Mouse (Mus musculus) testis, postnatal 14 days (tissue): Measurements from ENCODE around the gene Tmem82.

Source experiments
- DNase-seq: peaks from one replicate; pipeline ENCODE4 v3.0.0; 2021; ENCODE audit warnings: low spot score

Tmem82 gene

DNA sequence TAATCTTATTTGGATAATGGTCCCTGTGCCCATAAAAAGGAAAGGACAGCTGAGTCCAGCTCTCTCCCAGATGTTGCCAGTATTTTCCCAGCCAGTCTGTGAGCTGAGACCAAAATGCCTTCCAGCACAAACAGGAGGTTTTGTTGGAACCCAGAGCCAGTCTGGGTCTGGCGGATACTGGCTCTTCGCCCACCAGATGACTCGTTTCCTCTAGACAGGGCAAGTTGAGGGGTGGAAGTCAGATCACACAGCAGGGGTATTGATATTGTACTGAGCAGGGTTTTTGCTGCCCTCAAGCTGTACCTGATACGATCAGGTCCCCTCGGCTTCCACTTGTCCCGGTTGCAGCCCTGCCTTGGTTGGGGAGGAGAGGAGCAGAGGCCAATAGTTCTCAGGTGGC, 8.9 kb downstream of the Tmem82 start:
- no peak for DNase-seq

DNA sequence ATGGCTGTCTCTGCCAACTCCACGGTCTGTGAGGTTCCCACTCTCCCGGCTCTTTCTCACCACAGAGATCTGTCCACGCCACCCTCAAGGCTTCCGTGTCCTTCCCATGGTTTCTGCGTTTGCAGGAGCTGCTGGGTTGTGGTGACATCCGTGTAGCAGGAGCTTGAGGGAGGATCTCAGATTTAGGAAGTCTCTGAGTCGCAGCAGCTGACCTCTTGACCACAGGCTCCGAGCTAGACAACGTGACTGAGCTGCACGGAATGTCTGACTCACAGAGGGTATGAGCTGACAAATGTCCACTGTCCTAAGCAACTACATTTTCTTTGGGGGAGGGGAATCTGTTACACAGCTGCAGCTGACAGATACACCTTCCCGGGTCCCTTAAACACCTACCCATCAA, 12.6 kb downstream of the Tmem82 start, which contains the start of gene Fblim1:
Gene Fblim1 (minus strand): TSS at position 236 of the 400 bp plus-strand sequence.
- DNase-seq = no peak

DNA sequence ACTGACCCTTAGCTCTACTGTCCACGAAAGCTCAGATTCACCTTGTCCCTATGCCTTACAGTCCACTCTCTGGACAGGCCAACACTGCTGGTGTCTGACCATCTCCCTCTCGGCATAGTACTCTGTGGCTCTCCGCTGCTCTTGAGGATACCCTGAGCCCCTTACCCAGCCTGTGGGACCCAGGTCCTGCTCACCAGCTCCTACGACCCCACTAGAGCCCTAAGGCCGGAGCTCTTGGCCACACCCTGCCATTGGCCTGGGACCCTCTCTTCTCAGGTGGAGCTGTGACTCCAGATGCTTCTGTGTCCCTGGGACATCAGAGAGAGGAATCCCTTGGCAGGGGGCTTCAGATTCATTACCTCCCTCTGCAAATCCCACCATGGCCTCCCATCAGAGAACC, 13.0 kb downstream of the Tmem82 start:
- DNase-seq = no peak

DNA sequence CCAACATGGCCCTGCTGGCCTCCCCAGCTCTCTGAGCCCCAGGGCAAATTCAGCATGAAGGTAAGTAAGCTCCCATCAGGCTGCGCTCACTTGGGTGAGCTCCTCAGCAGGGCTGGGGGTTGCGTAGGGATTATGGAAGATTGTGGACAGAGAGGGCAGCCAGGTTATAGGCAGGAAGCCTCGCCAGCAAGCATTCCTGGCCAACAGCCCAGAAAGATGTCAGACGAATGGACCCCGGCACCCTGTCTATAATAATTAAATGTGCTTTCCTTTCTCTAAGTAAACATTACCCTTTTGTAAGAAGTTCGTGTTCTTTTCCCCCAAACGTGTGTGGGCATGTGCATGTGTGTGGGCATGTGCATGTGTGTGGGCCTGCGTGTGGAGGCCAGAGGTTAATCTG, 13.9 kb downstream of the Tmem82 start:
- DNase-seq = no peak

DNA sequence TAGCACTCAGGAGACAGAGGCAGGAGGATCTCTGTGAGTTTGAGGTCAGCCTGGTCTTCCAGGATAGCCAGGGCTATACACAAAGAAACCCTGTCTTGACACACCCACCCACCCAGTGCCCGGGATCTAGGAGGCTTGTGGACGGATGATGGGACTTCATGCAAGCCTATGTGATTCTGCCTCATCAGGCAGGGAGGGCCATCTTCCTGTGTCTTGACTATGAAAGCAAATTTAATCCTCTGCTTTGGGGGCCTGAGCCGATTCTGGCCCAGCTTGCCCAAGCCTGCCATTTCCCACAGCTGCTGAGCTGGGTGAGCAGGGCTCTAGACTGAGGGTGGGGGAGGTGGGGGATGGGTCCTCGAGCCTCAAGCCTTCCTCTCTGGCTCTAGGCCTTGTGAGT, 14.5 kb downstream of the Tmem82 start:
- no peak for DNase-seq

DNA sequence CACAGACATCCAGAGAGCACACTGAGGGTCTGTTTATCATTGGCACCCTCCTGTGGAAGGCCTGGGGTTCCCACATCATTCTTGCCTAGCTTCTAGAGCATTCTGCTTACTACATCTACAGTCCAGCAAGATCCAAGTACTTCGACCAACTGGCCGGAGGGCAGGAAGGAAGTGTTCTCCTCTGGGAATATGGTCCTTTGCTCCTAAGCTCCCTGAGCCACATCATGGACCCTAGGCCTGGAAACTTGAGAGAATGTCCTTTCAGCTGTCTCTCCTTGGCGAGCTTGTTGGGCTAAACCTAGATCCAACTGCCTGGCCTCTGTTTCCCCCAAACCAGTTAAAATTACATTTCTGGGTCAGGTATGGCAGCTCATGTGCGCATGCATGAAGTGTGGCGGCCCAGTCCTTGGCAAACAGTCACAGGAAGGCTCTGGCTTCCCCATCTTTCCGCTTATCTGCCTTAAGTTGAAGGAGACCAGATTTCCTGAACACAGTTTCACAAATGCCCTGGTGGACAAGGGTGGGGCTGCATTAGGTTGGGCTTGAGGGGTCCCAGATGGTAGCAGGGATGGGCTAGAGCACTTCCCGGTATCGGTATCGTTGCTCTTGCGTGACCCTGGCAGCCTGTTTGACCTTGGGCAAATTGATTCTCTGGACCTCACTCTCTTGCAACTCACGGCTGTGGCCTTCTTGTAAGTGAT, 15.8 kb downstream of the Tmem82 start:
- no peak for DNase-seq

DNA sequence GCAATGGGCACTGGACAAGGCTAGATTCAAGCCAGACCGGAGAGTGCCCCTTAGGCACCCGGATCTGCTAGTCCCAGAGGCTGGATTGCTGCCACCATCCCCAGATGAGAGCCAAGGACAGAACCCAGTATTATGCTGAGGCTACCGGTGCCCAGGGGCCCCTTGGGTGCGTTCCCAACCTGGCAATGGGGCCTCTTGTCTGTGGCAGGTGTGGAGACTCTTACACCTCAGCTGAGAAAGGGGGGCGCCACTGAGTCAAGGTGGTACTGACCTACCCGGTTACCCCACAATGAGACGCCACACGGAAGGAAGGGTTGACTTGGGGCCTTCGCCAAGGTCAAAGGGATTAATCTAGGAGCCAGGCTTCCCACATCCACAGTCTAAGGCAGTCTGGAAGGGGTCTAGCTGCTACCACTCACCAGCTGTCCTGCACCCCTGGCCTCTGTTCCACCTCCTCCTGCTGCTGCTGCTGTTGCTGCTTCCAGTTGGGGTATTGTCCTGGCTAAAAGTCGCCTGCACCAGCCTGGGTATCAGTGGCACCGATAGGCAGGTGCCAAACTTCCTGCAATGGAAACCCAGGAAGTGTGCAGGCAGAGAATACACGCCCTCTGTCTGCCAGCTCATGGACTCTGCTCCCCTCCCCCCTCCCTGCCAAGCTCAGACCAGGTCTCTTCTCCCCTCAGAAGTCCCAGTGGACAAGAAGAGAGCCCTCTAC, 17.1 kb downstream of the Tmem82 start:
- no peak for DNase-seq

DNA sequence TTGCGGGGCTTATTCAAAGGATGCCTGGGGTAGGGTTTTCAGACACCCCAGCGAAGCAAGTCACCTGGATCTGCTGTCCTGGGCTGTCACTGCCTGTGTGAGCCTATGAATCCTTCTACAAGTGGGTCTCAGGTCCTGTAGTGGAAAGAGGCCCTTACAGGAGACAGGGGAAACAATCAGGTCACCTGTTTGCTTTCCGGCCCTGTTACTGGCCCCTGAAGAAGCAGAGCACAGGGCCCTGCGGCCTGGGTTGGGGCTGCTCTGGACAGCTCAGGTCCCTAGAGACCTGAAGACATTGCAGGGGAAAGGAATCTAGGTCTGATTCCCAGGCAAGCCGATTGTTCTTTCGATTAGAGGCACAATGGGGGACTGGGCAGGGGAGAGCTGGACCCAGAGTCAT, 18.1 kb downstream of the Tmem82 start:
- DNase-seq = no peak

DNA sequence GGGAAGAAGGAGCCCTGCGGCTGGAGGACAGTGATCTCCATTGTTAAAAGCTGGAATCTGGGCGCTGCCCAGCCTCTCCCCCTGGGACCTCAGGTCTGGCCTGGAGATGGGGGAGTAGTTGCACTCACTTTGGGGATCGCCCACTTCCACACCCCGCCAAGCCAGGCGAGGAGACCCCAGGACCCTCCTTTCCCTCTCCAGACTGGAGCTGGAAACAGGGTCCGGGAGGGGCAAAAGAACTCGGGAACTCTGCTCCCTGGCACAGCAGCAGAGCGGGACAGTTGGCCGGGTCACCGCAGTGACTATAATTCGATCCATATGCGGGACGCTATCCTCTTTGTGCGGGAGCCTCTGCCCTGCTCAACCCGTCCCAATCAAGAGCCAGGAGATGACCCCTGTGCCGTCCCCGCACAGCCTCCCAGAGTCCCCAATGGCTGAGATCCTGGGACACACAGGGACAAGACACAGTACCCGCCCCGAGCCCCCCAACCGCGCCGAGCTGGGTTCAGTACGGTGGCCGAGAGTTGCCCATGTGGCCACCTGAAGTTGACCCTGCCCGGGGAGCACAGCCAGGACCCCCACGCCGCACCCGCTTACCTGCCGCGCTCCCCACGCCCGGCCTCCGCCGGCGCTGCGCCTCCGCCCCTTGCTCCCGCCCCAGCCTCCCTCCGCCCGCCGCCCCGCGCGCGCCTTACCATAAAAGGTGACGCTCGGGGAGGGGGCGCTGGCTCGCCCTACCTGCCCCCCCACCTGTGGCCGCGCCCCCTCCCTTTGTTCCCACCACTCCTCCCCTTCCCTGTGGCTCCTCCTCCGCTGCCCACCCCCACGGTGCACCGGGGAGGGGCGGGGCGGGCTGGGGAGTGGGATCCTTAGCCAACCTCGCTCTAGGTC, 18.9 kb downstream of the Tmem82 start:
- no peak for DNase-seq

DNA sequence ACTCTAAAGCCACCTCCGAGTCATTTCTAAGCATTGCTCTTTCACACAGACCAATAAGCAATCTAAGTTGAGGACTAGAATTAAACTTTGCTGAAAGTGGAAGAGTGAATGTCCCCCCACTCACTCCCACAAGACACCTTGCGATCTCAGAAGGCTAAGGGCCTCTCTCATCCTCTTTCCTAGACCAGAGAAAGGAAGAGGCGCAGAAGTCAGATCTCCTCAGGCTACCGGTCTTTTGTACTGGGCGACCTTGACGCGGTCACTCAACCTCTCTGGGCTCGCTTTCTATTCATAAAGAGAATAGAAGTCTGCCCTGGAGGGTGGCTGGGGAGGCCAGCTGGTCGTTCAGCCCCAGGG, 19.6 kb downstream of the Tmem82 start:
- no peak for DNase-seq

DNA sequence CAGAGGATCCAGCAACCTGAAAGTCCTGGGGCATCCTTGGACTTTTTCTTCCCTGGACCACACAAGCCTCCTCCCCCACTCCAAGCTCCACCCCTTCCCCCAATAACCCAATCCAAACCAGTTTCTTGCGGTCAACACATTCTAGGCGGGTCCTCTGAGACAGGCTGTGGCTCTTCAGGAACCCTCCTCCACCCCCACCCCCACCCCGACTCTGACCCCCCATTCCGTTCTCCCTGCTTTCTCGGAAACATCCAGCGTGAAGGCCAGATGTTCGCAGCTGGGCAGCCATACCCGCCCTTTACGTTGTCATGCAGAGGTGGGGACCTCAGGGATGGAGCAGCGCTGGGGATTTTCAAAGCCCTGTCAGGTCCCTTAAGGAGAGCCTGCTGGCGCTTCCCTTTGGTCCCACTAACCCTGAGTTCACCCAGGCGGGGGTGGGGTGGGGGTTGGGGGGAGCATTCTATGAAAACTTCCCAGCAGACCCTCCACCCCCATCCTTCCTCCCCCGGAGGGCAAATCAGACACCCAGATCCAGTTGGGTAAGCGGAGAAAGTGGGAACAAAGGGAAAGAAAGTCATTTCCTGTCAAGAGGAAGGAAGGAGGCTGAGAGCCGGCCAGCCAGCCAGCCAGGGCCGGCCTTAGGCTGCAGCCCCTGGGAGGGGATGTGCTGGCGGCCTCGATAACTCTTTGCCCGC, 20.1 kb downstream of the Tmem82 start:
- no peak for DNase-seq

DNA sequence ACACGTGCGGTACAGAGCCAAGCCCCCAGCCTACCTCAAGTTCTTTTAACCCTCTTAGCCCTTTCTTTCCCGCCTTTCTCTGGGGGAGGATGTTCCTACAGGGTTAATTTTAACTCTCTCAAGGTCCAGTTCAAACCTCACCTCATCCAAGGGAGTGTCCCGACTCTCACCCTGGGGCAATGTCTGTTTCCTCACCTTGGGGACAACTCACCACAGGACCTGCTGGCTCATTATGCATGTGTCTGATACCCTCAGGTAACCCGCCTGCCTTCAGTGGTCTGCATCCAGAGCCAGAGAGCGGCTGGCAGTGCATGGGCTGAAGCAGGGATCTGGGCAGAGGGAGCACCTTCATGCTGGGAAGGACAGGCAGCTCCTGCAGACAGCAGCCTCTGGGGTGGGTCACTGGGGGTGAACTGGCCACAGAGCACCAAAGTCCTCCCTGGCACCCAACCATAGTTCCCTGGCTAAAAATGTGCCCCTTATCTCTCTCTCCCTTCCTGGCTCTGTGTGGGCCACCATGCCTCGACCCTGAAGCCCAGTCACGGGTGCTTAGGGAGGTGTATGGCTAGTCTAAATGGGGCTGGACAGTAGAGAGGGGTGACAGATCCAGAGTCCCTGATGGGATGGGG, 21.6 kb downstream of the Tmem82 start:
- DNase-seq = no peak

DNA sequence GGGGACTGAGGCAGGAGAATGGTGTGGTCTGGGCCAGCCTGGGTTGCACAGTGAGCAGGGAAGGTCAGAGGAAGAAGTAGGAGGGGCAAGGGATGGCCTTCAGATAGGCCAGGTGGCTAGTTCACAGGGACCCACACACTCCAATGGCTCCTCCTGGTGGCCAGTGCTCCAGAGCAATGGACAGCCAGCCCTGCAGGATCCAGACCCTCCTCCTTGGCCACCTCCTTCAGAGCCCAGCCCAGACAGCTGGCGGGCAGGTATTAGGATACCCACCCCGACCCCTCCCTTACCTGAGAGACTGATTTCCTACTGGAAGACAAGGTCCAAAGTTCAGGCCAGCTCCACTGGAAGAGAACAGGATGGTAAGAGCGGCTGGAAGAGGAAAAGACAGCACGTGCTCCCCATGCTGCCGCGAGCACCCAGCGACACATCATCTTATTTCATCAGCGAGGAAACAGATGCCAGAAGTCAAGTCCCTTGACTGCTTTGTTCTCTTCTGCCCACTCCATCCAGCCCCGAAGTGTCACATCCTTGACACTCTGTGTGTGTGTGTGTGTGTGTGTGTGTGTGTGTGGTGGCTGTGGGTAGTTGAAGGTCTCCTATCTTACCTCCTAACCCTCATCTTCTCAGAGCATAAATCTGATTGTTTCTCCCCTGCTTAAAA, 22.7 kb downstream of the Tmem82 start:
- no peak for DNase-seq

DNA sequence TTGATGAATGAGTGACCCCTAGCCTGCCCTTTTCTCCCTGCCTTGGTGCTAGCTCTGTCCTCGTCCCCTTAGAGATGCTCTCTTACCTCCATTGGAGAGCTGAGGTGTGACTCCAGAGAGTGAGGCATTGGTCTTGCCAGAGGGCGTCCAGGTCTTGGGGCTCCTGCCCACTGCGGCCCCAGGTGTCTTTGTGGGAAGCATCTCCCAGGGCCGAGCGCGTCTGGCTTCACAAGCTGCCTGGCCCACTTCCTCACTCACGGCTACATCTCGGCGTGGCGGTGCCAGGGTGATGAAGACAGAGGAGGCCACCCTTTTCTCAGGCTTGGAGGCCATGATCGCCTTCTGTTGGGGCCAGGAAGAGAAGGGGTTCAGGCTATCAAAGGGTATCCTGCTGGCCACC, 23.3 kb downstream of the Tmem82 start:
- DNase-seq = no peak

DNA sequence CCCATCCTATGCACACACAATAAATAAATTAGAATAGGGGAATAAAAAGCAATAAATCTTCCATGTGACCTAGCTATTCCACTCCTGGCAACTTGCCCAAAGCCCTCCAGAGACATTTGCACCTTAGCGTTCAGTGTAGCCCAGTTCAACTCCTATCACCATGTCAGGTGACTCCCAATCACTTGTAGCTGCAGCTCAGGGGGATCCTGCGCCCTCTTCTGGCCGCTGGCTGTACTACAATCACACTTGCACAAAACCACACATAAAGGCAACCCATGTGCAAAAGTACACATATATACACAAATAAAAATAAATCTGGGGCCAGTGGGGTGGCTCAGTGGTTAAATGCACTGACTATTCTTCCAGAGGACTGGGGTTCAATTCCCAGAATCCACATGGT, 26.9 kb downstream of the Tmem82 start:
- DNase-seq = no peak

DNA sequence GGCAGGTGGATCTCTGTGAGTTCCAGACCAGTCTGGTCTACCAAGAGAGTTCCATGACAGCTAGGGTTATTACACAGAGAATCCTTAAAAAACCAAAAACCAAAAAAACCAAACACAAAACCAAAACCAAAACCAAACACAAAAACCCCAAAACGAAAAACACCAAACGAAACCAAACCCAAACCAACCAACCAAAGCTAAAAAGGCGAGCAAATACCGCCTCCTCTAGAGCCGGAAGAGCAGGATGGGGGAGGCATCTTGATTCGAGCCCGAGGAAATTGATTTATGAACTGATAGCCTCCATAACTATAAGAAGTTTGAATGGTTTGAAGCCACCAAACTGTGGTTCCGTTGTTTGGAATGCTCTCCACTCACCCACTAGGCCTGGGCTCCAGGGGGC, 34.5 kb downstream of the Tmem82 start:
- no peak for DNase-seq

DNA sequence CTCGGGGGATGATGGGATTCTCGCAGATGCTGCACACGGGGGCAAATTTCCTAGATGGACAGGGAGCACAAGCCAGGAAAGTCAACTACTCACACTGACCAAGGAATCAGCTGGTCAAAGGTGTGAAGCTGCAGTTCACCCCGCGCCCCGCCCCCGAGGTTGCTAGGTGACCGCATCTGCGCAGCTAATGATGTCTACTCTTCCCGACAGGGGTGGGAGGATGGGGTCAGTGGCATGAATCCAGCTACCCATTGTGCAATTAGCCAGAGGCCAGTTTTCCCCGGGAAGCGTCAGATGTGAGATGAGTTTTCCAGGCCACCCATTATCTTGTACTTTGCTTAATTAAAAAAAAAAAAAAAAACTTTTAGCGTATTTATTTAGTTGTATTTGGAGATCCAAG, 37.4 kb downstream of the Tmem82 start:
- no peak for DNase-seq

DNA sequence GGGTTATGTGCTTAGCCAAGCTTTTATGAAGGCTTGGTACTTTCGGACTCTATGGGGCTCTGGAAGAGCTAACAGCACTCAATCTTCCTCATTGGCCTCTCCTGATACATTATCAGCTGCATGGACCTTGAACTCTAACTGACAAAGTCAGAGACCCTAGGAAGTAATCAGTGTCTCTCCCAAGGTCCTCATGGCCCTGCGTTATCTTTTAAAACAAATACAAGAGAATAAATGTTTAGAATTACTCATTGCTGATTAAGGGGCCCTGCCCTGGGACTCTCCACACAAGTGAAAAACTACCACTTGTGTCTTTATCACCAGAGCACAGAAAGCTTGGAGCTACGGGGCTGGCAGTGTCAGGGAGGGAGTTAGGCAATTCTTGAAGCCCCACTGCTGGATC, 39.6 kb downstream of the Tmem82 start:
- DNase-seq = no peak

DNA sequence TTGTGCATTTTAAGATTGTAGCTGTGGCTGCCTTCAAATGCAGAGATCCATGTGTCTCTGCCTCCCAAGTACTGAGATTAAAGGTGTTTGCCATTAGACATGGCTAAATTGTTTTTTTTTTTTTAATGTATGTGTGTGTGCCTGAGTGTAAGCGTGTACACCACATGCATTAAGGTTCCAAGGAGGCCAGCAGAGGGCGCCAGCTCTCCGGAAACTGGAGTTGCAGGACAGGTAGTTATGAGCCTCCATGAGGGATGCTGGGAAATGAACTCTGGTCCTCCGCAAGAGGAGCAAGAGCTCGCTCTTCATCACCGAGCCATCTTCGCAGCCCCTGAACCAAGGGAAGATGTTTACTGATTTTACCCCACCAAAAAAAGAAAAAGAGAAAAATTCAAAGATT, 41.6 kb downstream of the Tmem82 start:
- DNase-seq = no peak

DNA sequence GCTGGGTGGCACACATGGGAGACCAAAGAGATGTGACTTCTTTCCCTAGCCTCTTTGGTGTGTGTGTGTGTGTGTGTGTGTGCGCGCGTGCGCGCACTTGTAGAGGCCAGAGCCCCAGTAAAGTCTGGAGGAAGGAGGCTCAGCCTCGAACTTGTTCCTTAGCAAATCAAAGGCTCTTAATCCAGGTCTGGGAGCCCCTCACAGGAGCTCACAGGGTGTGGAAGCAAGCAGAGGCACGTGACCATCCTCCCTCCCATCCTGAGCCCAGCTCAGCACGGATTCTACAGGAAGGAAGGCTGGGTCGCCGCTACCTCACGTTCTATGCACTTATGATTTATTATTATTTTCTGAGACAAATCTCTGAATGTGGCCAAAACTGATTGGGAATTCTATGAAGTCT, 42.0 kb downstream of the Tmem82 start:
- no peak for DNase-seq
